Comparison of ENCODE assay signal across 8 mouse cellular contexts in the genomic region with DNA sequence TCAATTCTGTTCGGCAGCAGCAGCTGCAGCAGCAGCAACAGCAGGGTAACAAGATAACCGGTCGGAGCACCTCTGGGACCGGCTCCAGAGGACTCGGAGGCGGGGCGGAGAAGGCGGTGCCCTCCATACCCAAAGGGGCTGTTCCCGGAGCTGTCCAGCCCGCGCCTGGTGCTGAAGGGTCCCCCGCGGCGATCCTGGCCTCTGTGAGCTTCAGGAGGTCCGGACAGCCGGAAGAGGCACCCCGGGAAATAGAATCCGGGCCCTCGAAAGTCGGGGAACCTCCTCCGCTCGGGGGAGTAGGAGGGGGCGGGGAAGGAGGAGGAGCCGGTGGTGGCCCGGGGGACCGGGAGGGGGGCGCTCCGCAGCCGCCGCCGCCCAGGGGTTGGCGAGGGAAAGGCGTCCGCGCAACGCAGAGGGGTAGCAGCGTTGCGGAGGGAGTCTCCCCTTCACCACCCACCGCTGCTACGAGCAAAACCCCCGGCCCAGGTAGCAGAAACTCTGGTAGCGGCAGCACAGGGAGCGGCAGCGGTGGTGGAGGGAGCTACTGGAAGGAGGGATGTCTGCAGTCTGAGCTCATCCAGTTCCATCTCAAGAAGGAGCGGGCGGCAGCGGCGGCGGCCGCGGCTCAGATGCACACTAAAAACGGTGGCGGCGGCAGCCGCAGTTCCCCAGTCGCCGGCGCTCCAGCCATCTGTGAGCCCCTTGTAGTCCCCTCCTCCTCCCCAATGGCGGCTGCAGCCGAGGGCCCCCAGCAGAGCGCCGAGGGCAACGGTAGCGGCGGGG. TPM values are rescaled to one million over a fixed set of nuclear protein-coding genes. Genes with fewer than 3 reads are reported as not detected.
DNase-seq lines count a peak whose midpoint lies in the region; TF ChIP-seq lines count a peak whose summit lies in the region.

No protein-coding gene starts in this region.

- WGBS in hindbrain, embryonic 10.5 days: under 1% methylated on average over 63 of the region's 65 CpGs
- 2% methylated on average over 62 of the region's 65 CpGs for WGBS in lung, adult 2 months

- H3K4me3 ChIP-seq in hindbrain, embryonic 10.5 days: peak overlapping the region; percentile 74
- H3K4me3 ChIP-seq in lung, adult 2 months (replicated peaks; ENCODE audit: extremely low read depth, low read depth, low read length): no peak overlapping the region

- TF ChIP-seq POLR2A in lung, adult 2 months (IDR thresholded peaks at IDR 0.05; ENCODE audit: borderline replicate concordance, extremely low read depth, low read depth, low read length): no peak

- TF ChIP-seq CTCF in lung, adult 2 months (IDR thresholded peaks at IDR 0.05; ENCODE audit: insufficient read depth, low read length): no peak

- peaks cover 31% of the 10 kb centered on the region for H3K36me3 ChIP-seq in hindbrain, embryonic 10.5 days

- H3K27ac ChIP-seq in hindbrain, embryonic 10.5 days: peak overlapping the region; percentile 85

- DNase-seq in R1 (ENCODE audit: low read depth, low spot score): peak; percentile 89
- peak; percentile 82 for DNase-seq in cerebellum, adult 9-10 months
- DNase-seq in frontal cortex, adult 2 months (ENCODE audit: extremely low spot score in 1 of 2, low spot score in 1 of 2): peak; percentile 57 to 83
- DNase-seq in hindbrain, embryonic 10.5 days (ENCODE audit: low spot score): peak; percentile 86
- peak; percentile 74 for DNase-seq in layer of hippocampus, adult 9-11 months
- peak; percentile 54 for DNase-seq in lung, adult 2 months
- DNase-seq in ovary, postnatal 14 days (ENCODE audit: low spot score): peak; percentile 74
- DNase-seq in urinary bladder, adult 2 months (ENCODE audit: low spot score): peak; percentile 50

- H3K27me3 ChIP-seq in hindbrain, embryonic 10.5 days (ENCODE audit: insufficient read depth, poor library complexity, severe bottlenecking): peaks cover 17% of the 10 kb centered on the region

- peaks cover 47% of the 10 kb centered on the region for H3K4me1 ChIP-seq in hindbrain, embryonic 10.5 days (replicated peaks)
- H3K4me1 ChIP-seq in lung, adult 2 months (ENCODE audit: control insufficient read depth, insufficient read depth, low read length): no peaks in the 10 kb centered on the region

- no peaks in the 10 kb centered on the region for H3K9me3 ChIP-seq in hindbrain, embryonic 10.5 days

RNA-seq across cellular contexts. Expression of gene Soga3, which starts 3.4 kb away (rescaled TPM):
- polyA plus RNA-seq in frontal cortex, adult 2 months (2012; rRNA removed): 42.3 and 42.4 TPM in 2 replicates
- polyA plus RNA-seq in hindbrain, embryonic 10.5 days (2016; fragmentation: Nextera tagmentation; extraction: Ambion mirVana): 15.3 and 31.6 TPM in 2 replicates
- polyA plus RNA-seq in lung, adult 2 months (2012; rRNA removed): 0.04 TPM in 1 of 2 replicates, not detected in the other
- 0.25 and 0.36 TPM in 2 replicates for polyA plus RNA-seq in urinary bladder, adult 2 months (2012; rRNA removed)

RNA-seq across cellular contexts. Expression of gene Gm49353, which starts 51.7 kb away (rescaled TPM):
- 6.8 and 9.3 TPM in 2 replicates for polyA plus RNA-seq in frontal cortex, adult 2 months (2012; rRNA removed)
- 0.90 and 1.00 TPM in 2 replicates for polyA plus RNA-seq in hindbrain, embryonic 10.5 days (2016; fragmentation: Nextera tagmentation; extraction: Ambion mirVana)
- polyA plus RNA-seq in lung, adult 2 months (2012; rRNA removed): not detected in 2 replicates
- polyA plus RNA-seq in urinary bladder, adult 2 months (2012; rRNA removed): 0.11 TPM in 1 of 2 replicates, not detected in the other

Comparison
In these comparisons a context has a peak if more than half of its experiments do, and no peak if none do; other contexts are left out.
1. RNA of gene Soga3, which starts 3.4 kb away (polyA plus RNA-seq): 42.3 to 42.4 TPM in frontal cortex, adult 2 months and 15.3 to 31.6 TPM in hindbrain, embryonic 10.5 days; 0.25 to 0.36 TPM in urinary bladder, adult 2 months and 0.04 TPM in lung, adult 2 months; every median in the first group is over 10 times any median in the second.
2. Peak in every context shown above with its lines, with median percentiles within 50 percentile points of each other: DNase-seq.